Mouse (Mus musculus) common myeloid progenitor, adult 5-6 weeks (primary cell): ENCODE data around the gene Sf3b2. TPM values are rescaled to one million over a fixed set of nuclear protein-coding genes. Genes with fewer than 3 reads are reported as not detected.
"Not testable (repeated sequence)": the region's sequence is repeated elsewhere in the genome, so short reads cannot be mapped to it uniquely, and the experiment has no call there.

ENCODE experiments used
- ATAC-seq: replicated peaks from 2 replicates; pipeline ENCODE4 v1.8.0; 2016; ENCODE audit warnings: low read depth, mild to moderate bottlenecking, moderate TSS enrichment, inconsistent platforms; ENCODE audit not compliant: poor library complexity, severe bottlenecking
- total RNA-seq: library from RNA; stranded (forward); fragments of 200-1000, 187-1606 nt; gene quantifications from 2 replicates; pipeline ENCODE4 v1.2.3, GENCODE M21; 2017

The Sf3b2 gene
- total RNA-seq, 1 experiment from 2014 or later, result 265 TPM

DNA sequence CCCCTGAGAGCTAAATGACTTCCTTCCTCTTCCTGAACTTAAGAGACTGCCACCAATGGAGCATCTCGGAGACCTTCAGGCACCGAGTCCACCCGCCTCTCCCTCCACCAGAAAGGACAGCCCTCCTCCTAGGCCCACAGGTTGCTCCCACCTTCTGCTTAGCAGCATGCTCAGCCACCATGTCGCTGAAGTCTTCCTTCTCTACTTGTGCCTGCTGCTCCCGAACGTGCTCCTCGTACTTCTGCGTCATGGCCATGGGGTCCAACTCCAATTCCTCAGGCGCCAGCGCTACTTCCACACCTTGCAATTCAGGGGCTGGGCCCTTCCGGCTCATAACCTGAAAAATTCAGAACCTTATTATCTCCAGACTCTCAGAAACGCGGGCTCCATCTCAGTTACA lies 20.6 kb downstream of the Sf3b2 start:
- ATAC-seq, result no peak

DNA sequence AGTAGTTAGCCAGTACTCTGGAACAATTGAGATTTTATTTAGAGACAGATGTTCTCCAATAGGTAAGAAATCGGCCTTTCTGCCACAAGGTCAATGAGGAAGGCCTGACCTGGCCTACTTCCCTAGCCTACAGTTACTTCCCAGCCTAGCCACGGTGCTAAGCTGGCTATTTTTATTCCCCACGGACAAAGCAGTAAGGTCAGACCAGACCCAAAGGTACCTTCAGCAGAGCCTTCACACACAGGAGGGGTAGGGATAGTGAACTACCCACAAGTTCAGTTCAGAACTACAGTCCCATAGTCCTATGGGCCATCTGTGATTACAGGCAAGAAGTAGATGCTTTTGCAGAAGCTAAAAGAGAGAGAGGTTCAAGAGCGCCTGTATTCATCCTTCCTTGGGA lies 21.3 kb downstream of the Sf3b2 start:
- ATAC-seq, result no peak

DNA sequence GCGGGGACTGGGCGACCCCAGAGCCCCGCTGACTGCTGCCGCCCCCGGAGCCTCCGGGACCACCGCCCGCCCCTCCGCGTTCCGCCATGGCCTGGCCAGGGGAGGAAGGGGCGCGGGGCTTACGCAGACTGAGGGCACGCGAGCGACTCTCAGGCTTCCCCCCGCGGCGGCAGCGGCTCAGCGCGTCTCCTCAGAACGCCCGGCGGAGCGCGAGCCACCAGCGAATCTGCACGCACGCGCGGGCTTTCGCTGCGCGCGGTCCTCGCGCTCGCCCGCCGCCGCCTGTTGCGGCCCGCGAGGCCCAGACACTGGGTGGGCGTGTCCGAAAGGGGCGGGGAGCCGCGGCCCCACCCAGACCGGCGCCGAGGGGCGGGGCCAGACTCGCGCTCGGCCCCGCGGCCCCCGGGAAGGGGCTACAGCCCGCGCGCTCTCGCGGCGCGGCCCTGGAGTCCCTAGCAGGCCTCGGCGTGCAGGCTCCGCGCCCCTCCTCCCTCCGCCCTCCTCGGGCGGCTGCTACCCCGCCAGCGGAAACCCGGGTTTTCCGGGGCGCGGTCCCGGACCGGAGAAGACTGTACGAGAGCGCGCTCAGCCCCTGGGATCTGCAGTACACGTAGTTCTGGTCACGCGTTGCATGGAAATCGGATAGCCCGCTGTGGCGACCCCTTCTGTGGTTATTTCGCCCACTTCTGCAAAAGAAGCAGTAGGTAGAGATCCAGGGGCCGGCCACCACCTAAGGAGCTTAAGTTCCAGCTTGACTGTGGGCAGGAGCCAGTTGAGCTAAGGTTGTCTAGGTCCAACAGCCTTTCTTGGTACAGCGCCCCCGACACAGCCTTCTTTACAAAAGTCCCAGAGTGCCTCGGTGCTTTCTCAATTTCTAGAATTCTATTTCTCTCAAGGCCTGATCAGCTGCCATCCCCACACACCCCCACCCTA lies 22.2 kb downstream of the Sf3b2 start, which contains the start of gene Pacs1:
Gene Pacs1 (minus strand): TSS at position 319 of the 933 bp plus-strand sequence.
- peak; percentile 78 for ATAC-seq

GRCm38 (mm10) chr19:5272326-5272795 lies 22.9 kb downstream of the Sf3b2 start:
- no peak for ATAC-seq

DNA sequence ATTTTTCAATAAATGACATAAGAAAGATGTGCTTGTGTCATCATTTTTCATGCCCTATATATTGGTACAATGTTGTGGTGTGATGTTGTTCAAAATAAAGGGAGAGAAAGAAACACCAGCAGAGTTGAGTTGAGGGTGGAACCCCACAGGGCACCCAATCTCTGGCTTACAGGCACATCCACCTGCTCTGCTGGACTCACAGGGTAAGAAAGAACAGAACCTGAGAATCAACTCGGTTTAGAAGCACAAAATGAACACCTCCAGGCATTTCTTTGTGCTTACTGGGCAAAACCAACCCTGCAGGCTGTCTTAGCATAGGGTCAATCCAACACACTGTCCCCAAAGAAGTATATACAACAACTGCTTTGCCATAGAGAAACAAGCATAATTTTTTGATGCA lies 23.8 kb downstream of the Sf3b2 start:
- no peak for ATAC-seq

DNA sequence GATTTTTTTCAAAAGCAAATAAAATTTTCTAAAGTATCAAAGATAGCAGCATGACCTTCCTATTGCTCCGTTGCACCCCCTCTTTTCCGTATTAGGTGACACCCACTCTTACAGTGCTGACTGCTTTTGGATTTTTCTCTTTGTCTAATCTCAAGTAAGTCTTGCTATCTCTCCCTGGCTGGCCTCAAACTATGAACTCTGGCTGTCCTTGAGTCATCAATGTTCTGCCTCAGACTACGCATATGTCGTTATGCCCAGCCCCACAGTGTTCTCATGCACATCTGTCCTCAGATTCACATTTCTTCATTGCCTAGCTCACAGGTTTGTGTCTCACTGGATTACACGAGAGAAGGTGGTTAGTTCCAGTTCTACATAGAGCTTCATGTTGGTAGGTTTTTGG lies 25.9 kb downstream of the Sf3b2 start:
- no peak for ATAC-seq

DNA sequence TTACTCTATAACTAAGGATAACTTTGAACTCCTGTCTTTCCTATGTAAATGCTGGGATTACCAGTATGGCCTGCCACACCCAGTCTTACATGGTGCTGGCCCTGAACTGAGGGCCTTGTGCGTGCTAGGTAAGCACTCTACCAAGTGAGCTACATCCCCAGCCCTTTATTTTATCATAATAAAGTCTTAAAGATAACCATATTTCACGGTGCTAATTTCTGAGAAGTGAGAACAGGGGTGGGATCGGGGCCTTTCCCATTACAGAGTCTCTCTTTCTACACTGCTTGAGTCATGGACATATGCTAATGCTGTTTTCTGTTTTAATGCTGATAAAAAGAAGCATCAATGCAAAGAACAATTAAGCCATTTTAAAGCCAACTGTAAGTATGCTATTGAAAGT lies 26.4 kb downstream of the Sf3b2 start:
- no peak for ATAC-seq

GRCm38 (mm10) chr19:5268017-5268416 lies 27.2 kb downstream of the Sf3b2 start:
- peak; percentile 30; the same call in 1 of the 2 replicates for ATAC-seq

GRCm38 (mm10) chr19:5267015-5267414 lies 28.2 kb downstream of the Sf3b2 start:
- ATAC-seq, result peak; percentile 43; the same call in 1 of the 2 replicates

DNA sequence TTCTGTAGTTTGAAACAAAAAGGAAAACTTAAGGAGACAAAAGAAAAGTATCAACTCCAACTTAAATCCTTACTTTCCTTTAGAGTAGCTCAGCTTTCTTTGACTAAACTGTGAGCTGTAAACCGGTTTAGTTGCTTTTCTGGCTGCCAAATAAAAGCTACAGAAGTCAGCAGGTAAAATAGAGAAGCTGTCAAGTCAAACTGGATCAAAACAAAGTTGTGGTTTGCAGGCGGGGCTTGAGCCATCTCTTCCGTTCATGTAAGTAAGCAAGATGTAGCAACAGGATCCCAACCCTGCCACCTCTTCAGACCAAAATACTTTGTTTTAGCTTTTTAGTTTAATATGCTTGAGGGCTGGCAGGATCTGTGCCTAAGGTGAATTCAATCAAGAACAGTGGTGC lies 38.1 kb downstream of the Sf3b2 start:
- ATAC-seq, result peak; percentile 80; the same call in 1 of the 2 replicates

- ATAC-seq, result not testable (repeated sequence)
Observed at GRCm38 (mm10) chr19:5236981-5237380, 58.3 kb downstream of the Sf3b2 start.

DNA sequence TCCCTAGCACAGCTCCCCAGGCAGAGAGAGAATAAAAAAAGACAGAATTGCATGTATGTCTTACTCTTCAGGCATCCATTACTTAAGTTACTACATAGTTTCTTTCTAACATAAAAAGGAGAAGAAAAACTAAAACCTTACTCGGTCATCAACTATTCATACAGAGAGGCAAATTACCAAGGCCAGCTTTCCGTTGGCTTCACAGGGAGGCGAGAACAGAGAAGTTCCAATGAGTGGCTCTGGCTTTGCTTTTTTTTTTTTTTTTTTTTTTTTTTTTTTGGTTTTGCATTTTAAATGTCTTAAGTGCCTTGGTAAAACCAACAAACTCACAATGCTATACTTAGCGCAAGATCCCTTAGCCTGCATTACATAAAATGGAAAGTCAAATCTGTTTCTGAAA lies 62.6 kb downstream of the Sf3b2 start:
- ATAC-seq, result no peak

DNA sequence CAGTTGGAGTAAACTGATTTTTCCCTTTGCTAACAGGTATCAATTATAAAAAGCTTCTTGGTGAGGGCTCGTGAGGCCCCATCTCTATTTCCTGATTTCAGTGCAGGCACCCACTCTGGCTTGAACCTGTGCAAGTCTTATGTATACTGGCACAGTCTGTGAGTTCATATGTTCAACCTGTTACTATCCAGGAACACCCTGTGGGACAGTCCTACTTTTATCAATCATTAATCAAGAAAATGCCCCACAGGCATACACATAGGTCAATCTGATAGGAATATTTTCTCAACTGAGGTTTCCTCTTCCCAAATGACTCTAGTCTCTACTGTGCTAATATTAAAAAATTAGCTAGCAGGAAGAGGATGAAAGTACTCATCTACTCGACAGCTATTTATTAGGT lies 65.1 kb downstream of the Sf3b2 start:
- no peak for ATAC-seq

- no peak for ATAC-seq
Observed at GRCm38 (mm10) chr19:5224624-5225023, 70.6 kb downstream of the Sf3b2 start.

DNA sequence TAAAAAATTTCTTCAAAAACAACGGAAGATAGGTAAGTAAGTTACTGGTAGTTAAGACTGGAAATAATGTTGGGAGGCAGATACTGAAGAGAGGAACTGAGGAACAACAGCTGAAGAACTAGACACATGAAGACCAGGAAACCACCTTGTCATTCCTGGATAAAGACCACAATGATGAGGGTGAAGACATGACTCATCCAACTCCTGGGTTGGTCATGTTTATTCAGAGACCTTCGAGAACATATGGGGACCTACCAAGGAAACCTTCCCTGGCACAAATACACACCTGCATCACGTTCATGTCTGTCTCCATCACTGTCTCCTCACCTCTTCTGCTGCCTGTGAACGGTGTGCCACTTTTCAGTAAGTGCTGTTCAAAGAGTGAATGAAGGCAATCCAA lies 71.2 kb downstream of the Sf3b2 start:
- no peak for ATAC-seq

Other genes starting within 250 kb of the Sf3b2 start
- 0.15 and 0.18 TPM in 2 replicates for gene Rin1, start 245.0 kb downstream of the Sf3b2 start, total RNA-seq
- 0.41 and 0.49 TPM in 2 replicates for gene Cd248, start 227.4 kb downstream of the Sf3b2 start, total RNA-seq
- gene Tmem151a, start 209.9 kb downstream of the Sf3b2 start, total RNA-seq, result not detected in 2 replicates
- 15.2 and 19.3 TPM in 2 replicates for gene Yif1a, start 206.9 kb downstream of the Sf3b2 start, total RNA-seq
- 0.46 TPM in 1 of 2 replicates, not detected in the other for gene Cnih2, start 196.9 kb downstream of the Sf3b2 start, total RNA-seq
- gene Rab1b, start 188.4 kb downstream of the Sf3b2 start, total RNA-seq, result 62.3 and 67.7 TPM in 2 replicates
- 4.8 and 5.2 TPM in 2 replicates for gene Klc2, start 176.9 kb downstream of the Sf3b2 start, total RNA-seq
- gene Pacs1, start 22.3 kb downstream of the Sf3b2 start, total RNA-seq, result 9.7 and 20.6 TPM in 2 replicates
- not detected in 2 replicates for gene Gal3st3, start 2.9 kb upstream of the Sf3b2 start, total RNA-seq
- not detected in 2 replicates for gene Catsper1, start 40.3 kb upstream of the Sf3b2 start, total RNA-seq
- gene Cst6, start 54.1 kb upstream of the Sf3b2 start, total RNA-seq, result not detected in 2 replicates
- gene Eif1ad, start 71.3 kb upstream of the Sf3b2 start, total RNA-seq, result 60.0 and 61.7 TPM in 2 replicates
- 71.4 and 75.6 TPM in 2 replicates for gene Banf1, start 71.7 kb upstream of the Sf3b2 start, total RNA-seq
- gene Sart1, start 93.2 kb upstream of the Sf3b2 start, total RNA-seq, result 93.3 and 103 TPM in 2 replicates
- not detected in 2 replicates for gene Tsga10ip, start 107.1 kb upstream of the Sf3b2 start, total RNA-seq
- 112 and 125 TPM in 2 replicates for gene Drap1, start 129.5 kb upstream of the Sf3b2 start, total RNA-seq
- 9.2 and 10.3 TPM in 2 replicates for gene AI837181, start 129.7 kb upstream of the Sf3b2 start, total RNA-seq
- gene Fosl1, start 152.1 kb upstream of the Sf3b2 start, total RNA-seq, result 0.63 and 0.78 TPM in 2 replicates
- 3.0 and 5.4 TPM in 2 replicates for gene Ccdc85b, start 162.4 kb upstream of the Sf3b2 start, total RNA-seq
- 55.8 and 67.4 TPM in 2 replicates for gene Fibp, start 165.2 kb upstream of the Sf3b2 start, total RNA-seq
- gene Ctsw, start 173.1 kb upstream of the Sf3b2 start, total RNA-seq, result 1.0 and 2.0 TPM in 2 replicates
- gene Efemp2, start 178.5 kb upstream of the Sf3b2 start, total RNA-seq, result 0.09 TPM in 1 of 2 replicates, not detected in the other
- gene Mus81, start 192.9 kb upstream of the Sf3b2 start, total RNA-seq, result 20.7 and 26.9 TPM in 2 replicates
- gene Cfl1, start 195.0 kb upstream of the Sf3b2 start, total RNA-seq, result 940 and 946 TPM in 2 replicates
- gene 1700020D05Rik, start 208.3 kb upstream of the Sf3b2 start, total RNA-seq, result not detected in 2 replicates
- gene Snx32, start 215.1 kb upstream of the Sf3b2 start, total RNA-seq, result 1.3 and 2.9 TPM in 2 replicates